Mouse (Mus musculus) megakaryocyte-erythroid progenitor cell, adult 5 weeks (primary cell): ENCODE measurements around the gene Vav2. TPM values are rescaled to one million over a fixed set of nuclear protein-coding genes. Genes with fewer than 3 reads are reported as not detected.

Source experiments
- polyA plus RNA-seq: library from polyadenylated mRNA; stranded (reverse); fragments of >175 nt; gene quantifications from 2 replicates; pipeline ENCODE4 v1.2.3, GENCODE M21; 2012

Vav2 gene
- 14.4 and 16.1 TPM in 2 replicates for polyA plus RNA-seq

DNA sequence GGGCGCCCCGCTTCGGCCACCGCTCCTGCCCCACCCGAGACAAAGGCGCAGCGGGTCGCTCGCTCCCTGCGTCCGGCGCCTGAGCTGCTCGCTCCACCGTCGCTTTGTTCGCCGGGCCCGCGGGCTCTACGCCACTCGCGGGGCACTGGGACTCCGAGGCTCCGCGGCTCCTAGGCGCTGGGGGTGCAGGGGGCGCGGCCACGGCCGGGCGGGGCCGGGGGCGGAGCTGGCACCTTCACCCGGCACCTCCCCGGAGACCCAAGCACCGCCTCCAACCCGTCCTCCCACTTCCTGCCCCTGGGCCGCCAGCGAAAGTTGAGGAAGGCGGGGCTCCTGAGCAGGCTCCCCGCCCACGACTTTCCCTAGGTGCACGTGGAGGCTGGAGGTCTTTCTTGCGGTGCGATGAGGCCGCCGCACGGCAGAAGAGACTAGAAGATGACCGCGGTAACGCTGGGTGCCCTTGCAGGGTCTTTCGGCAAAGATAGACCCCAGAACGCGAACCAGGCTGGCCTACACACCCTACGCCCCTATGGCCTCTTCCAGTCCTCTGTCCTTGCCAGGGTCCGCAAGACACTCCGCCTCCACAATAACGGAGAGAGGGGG lies at the start of gene Vav2:
Gene Vav2, minus strand, starts transcription at position 179 of the 603 bp plus-strand sequence.

GRCm38 (mm10) chr2:27441767-27442707 lies 15.2 kb upstream of the Vav2 start, which contains the start of gene Brd3os:
Gene Brd3os, plus strand, starts transcription at chr2:27442324.

DNA sequence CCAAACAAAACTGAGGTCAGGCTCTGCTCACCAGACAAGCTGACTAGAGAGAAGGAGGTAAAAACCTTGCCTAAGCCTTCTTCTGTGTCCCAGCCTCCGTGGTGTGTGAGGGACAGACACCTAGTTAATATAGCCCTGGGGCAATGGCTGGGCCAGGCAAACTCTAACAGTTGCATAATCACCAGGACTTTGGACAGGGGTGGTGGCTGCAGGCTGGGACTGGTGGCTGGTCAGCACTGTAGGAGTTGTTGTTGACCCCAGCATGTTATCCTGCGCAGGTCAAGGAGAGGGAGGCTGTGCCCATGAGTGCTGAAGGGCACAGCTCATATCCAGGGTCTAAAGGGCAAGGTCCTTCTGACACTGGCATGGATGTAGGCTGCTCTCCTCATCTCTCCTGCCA lies 178.6 kb downstream of the Vav2 start, which contains the start of gene Sardh:
Gene Sardh, minus strand, starts transcription at position 127 of the 400 bp plus-strand sequence.

Other genes with a start within 250 kb of the Vav2 start
- gene Sardh, start 178.7 kb downstream of the Vav2 start, polyA plus RNA-seq: 2.1 and 3.7 TPM in 2 replicates
- 0.66 and 1.2 TPM in 2 replicates for gene Brd3os, start 15.3 kb upstream of the Vav2 start, polyA plus RNA-seq
- gene Brd3, start 80.6 kb upstream of the Vav2 start, polyA plus RNA-seq: 92.4 and 100.0 TPM in 2 replicates
- 76.8 and 81.4 TPM in 2 replicates for gene Wdr5, start 88.1 kb upstream of the Vav2 start, polyA plus RNA-seq
- 5.4 and 5.7 TPM in 2 replicates for gene Rxra, start 249.4 kb upstream of the Vav2 start, polyA plus RNA-seq